Mouse (Mus musculus) ES-E14 (cell line): ENCODE results near the gene Ntsr2.

Experiments
- CHD2 ChIP-seq: IDR thresholded peaks from 2 replicates; pipeline ENCODE4 v1.6.1; 2014; ENCODE audit warnings: mild to moderate bottlenecking, low read depth, low read length, inconsistent platforms
- ZC3H11A ChIP-seq: IDR thresholded peaks from 2 replicates; pipeline ENCODE4 v1.6.1; 2012; ENCODE audit warnings: low read depth, mild to moderate bottlenecking, inconsistent platforms, low read length, borderline replicate concordance

DNA sequence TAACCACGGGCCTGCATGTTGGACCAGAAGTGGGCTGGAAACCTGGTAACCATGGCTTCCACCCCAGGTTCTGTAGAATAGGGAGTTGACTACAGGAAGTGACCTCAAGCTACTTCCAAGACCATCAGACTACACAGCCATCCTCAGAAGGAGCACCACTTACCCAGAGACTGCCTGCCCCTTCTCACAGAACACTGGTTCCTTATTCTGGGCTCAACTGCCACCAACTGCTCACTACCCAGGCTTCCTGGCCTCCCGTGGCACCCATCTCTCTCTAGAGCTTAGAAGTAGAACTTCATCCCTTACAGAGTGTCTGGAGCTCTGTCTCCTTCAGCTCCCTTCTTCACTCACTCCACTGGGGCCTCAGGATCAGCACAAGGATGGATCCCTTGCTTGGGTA lies 42.2 kb upstream of the Ntsr2 start, which contains the start of gene Lpin1:
- TF ChIP-seq CHD2 (no peak), ZC3H11A (no peak)
